Mouse (Mus musculus) kidney, adult 2 months (tissue): ENCODE measurements at regions not wholly inside any gene's neighbourhood (a gene's known extent, or its start where the extent isn't known, plus 50 kb on each side); places are given as distances from the start of the nearest gene placed in this dataset.

ENCODE experiments used
- CTCF ChIP-seq: fragments of 200-500 bp; conservative IDR thresholded peaks from 2 replicates; pipeline ENCODE4 v1.5.1; 2011; ENCODE audit warnings: low read depth, mild to moderate bottlenecking, control low read depth, low read length, moderate library complexity, mixed read lengths; ENCODE audit not compliant: insufficient read depth, insufficient read length
- POLR2A ChIP-seq: fragments of 200-500 bp; IDR thresholded peaks from one replicate; pipeline ENCODE4 v1.6.1; 2011; ENCODE audit warnings: low read depth, low read length, control low read depth

- TF ChIP-seq POLR2A (no peak), CTCF (no peak)
These were observed 50.1 kb upstream of the Tram1l1 start for GRCm38 (mm10) chr3:124270506-124270905.
